Mouse (Mus musculus): ENCODE data around the gene Ugt1a2.

GRCm38 (mm10) chr1:88233421-88234247 is 33.2 kb downstream of the Ugt1a2 start:
- no peak for TF ChIP-seq CTCF (IDR thresholded peaks at IDR 0.05; ENCODE audit: borderline replicate concordance, control insufficient read depth, extremely low read depth, insufficient read depth, low read length, poor library complexity)
- no peak for TF ChIP-seq POLR2A (IDR thresholded peaks at IDR 0.05; ENCODE audit: control insufficient read depth, extremely low read depth, insufficient read depth, low read length, poor library complexity)

All from thymus, adult 2 months (tissue).